Mouse (Mus musculus): ENCODE data around the gene Invs. TPM values are rescaled to one million over a fixed set of nuclear protein-coding genes. Genes with fewer than 3 reads are reported as not detected.
A peak's percentile ranks its signal among the peaks of the same experiment; 100 is the strongest.
"Not testable (repeated sequence)": the region's sequence is repeated elsewhere in the genome, so short reads cannot be mapped to it uniquely, and the experiment has no call there.

Invs gene
- total RNA-seq, 1 experiment from 2014 or later: 8.3 TPM

GRCm38 (mm10) chr4:48327192-48327591 lies 47.6 kb downstream of the Invs start:
- DNase-seq: no peak

GRCm38 (mm10) chr4:48328042-48328441 lies 48.5 kb downstream of the Invs start:
- DNase-seq: no peak

GRCm38 (mm10) chr4:48332453-48333051 lies 53.0 kb downstream of the Invs start:
- DNase-seq: peak; percentile 28

- peak; percentile 9 for DNase-seq
These were observed 55.6 kb downstream of the Invs start for GRCm38 (mm10) chr4:48334927-48335763.

GRCm38 (mm10) chr4:48342705-48343104 lies 63.1 kb downstream of the Invs start:
- no peak for DNase-seq

GRCm38 (mm10) chr4:48362367-48362766 lies 82.8 kb downstream of the Invs start:
- DNase-seq: no peak

GRCm38 (mm10) chr4:48371037-48371436 lies 91.5 kb downstream of the Invs start:
- no peak for DNase-seq

- DNase-seq: peak; percentile 82
These were observed 101.4 kb downstream of the Invs start for GRCm38 (mm10) chr4:48380940-48381339.

GRCm38 (mm10) chr4:48382506-48382905 lies 102.9 kb downstream of the Invs start:
- peak; percentile 20 for DNase-seq

GRCm38 (mm10) chr4:48396949-48397348 lies 117.4 kb downstream of the Invs start:
- DNase-seq: no peak

- no peak for DNase-seq
These were observed 123.6 kb downstream of the Invs start for GRCm38 (mm10) chr4:48403066-48403640.

GRCm38 (mm10) chr4:48405724-48406491 lies 126.3 kb downstream of the Invs start:
- not testable (repeated sequence) for DNase-seq

- DNase-seq: peak; percentile 79
These were observed 127.9 kb downstream of the Invs start for GRCm38 (mm10) chr4:48407350-48408039.

GRCm38 (mm10) chr4:48413473-48413872 lies 133.9 kb downstream of the Invs start:
- no peak for DNase-seq

GRCm38 (mm10) chr4:48415838-48416335 lies 136.3 kb downstream of the Invs start:
- peak; percentile 73 for DNase-seq

GRCm38 (mm10) chr4:48418831-48419468 lies 139.4 kb downstream of the Invs start:
- DNase-seq: no peak

- no peak for DNase-seq
These were observed 143.1 kb downstream of the Invs start for GRCm38 (mm10) chr4:48422633-48423032.

- DNase-seq: no peak
These were observed 144.2 kb downstream of the Invs start for GRCm38 (mm10) chr4:48423738-48424137.

GRCm38 (mm10) chr4:48427413-48427812 lies 147.9 kb downstream of the Invs start:
- peak; percentile 56 for DNase-seq

GRCm38 (mm10) chr4:48428054-48428453 lies 148.5 kb downstream of the Invs start:
- no peak for DNase-seq

- DNase-seq: peak; percentile 26
These were observed 174.7 kb downstream of the Invs start for GRCm38 (mm10) chr4:48454106-48454773.
